In genomic region chr5:151369306-151369721, GRCm38 (mm10) we compare ENCODE assay signal across 7 mouse cellular contexts. TPM values are rescaled to one million over a fixed set of nuclear protein-coding genes. Genes with fewer than 3 reads are reported as not detected.
A peak's percentile ranks its signal among the peaks of the same experiment; 100 is the strongest.
DNase-seq lines count a peak whose midpoint lies in the region; ATAC-seq and TF ChIP-seq lines count a peak whose summit lies in the region.

No protein-coding gene starts in this region.

- WGBS in forebrain, postnatal 0 days = 61% methylated on average over 5 of the region's 5 CpGs
- WGBS in kidney, embryonic 14.5 days = 53% methylated on average over 5 of the region's 5 CpGs

- peak overlapping the region; percentile 98 for H3K27ac ChIP-seq in forebrain, postnatal 0 days (ENCODE audit: low read depth, low read length)
- peak overlapping the region; percentile 98 for H3K27ac ChIP-seq in kidney, embryonic 14.5 days (ENCODE audit: low read depth, low read length)

- TF ChIP-seq CTCF in forebrain, postnatal 0 days (IDR thresholded peaks at IDR 0.05; ENCODE audit: low read depth) = no peak

- H3K9me3 ChIP-seq in forebrain, postnatal 0 days (ENCODE audit: low read length) = no peaks in the 10 kb centered on the region
- H3K9me3 ChIP-seq in kidney, embryonic 14.5 days (ENCODE audit: control insufficient read depth, low read length) = no peaks in the 10 kb centered on the region

- H3K27me3 ChIP-seq in forebrain, postnatal 0 days (ENCODE audit: insufficient read depth, low read length) = no peaks in the 10 kb centered on the region
- H3K27me3 ChIP-seq in kidney, embryonic 14.5 days (ENCODE audit: control insufficient read depth, insufficient read depth, low read length) = no peaks in the 10 kb centered on the region

- no peaks in the 10 kb centered on the region for H3K4me1 ChIP-seq in forebrain, postnatal 0 days (ENCODE audit: insufficient read depth)
- 0 out of 2 replicates have a peak, but pooled peaks cover 4% of the 10 kb centered on the region for H3K4me1 ChIP-seq in kidney, embryonic 14.5 days (ENCODE audit: control insufficient read depth, insufficient read depth, low read length)

- peak overlapping the region; percentile 53 for H3K4me3 ChIP-seq in forebrain, postnatal 0 days (ENCODE audit: low read depth, low read length)
- H3K4me3 ChIP-seq in kidney, embryonic 14.5 days (ENCODE audit: low read length) = peak overlapping the region; percentile 48

- H3K9ac ChIP-seq in forebrain, postnatal 0 days = peak overlapping the region; percentile 88
- H3K9ac ChIP-seq in kidney, embryonic 14.5 days (ENCODE audit: low read depth, low read length) = peak overlapping the region; percentile 87

- ATAC-seq in forebrain, postnatal 0 days = no peak
- ATAC-seq in kidney, embryonic 14.5 days (ENCODE audit: low FRiP score, low TSS enrichment) = no peak
- ATAC-seq in megakaryocyte-erythroid progenitor cell, adult 5-6 weeks (replicated peaks; ENCODE audit: low FRiP score, low TSS enrichment, poor library complexity, severe bottlenecking) = 0 out of 2 replicates have a peak, but pooled peaks have one; percentile 8
- no peak for ATAC-seq in activated CD4-positive, CD25-positive, alpha-beta regulatory T cell, adult 4 months

- peak overlapping the region; percentile 53 for H3K4me2 ChIP-seq in forebrain, postnatal 0 days (ENCODE audit: low read depth)
- peak overlapping the region; percentile 64 for H3K4me2 ChIP-seq in kidney, embryonic 14.5 days (replicated peaks; ENCODE audit: low read depth, low read length)

- no peaks in the 10 kb centered on the region for H3K36me3 ChIP-seq in forebrain, postnatal 0 days (ENCODE audit: insufficient read depth)
- no peaks in the 10 kb centered on the region for H3K36me3 ChIP-seq in kidney, embryonic 14.5 days (ENCODE audit: control insufficient read depth, insufficient read depth, low read length)

- DNase-seq in retina, embryonic 14.5 days (ENCODE audit: low spot score) = peak; percentile 44
- no peak for DNase-seq in retina, postnatal 1 day
- peak; percentile 56 for DNase-seq in c-Kit-positive CD71-positive TER-119-positive erythroid progenitor cells, embryonic 14.5 days (ENCODE audit: low spot score)
- no peak for DNase-seq in forebrain, postnatal 0 days

RNA-seq across cellular contexts. Expression of gene Gm42906, which starts 58.6 kb away (rescaled TPM):
- not detected in 2 replicates for total RNA-seq in forebrain, postnatal 0 days (2014; rRNA removed)
- not detected in 2 replicates for polyA plus RNA-seq in forebrain, postnatal 0 days (2015; fragmentation: Nextera tagmentation; extraction: Ambion mirVana)
- polyA plus RNA-seq in kidney, embryonic 14.5 days (2014; fragmentation: Nextera tagmentation; extraction: Ambion mirVana) = not detected in 2 replicates
- not detected in 2 replicates for total RNA-seq in megakaryocyte-erythroid progenitor cell, adult 5-6 weeks (2014; fragmentation: Nextera tagmentation)
- not detected in 2 replicates for total RNA-seq in megakaryocyte-erythroid progenitor cell, adult 5-6 weeks (2017)
- not detected for polyA plus RNA-seq in activated CD4-positive, CD25-positive, alpha-beta regulatory T cell, adult 4 months (2017; shearing (Covaris generic))

Comparison
In these comparisons a context has a peak if more than half of its experiments do, and no peak if none do; other contexts are left out.
1. DNase-seq: peak in retina, embryonic 14.5 days (single experiment) and c-Kit-positive CD71-positive TER-119-positive erythroid progenitor cells, embryonic 14.5 days (single experiment); none in retina, postnatal 1 day (single experiment) and forebrain, postnatal 0 days (single experiment).